Mouse (Mus musculus) spleen, postnatal 36 days (tissue): ENCODE measurements around the gene Ssbp3.

Experiments used
- DNase-seq, 2 experiments: peaks; one replicate each; pipeline ENCODE4 v3.0.0; 2022; ENCODE audit warnings: low spot score in 2 of 2, mixed read lengths in 1 of 2

Ssbp3 gene

DNA sequence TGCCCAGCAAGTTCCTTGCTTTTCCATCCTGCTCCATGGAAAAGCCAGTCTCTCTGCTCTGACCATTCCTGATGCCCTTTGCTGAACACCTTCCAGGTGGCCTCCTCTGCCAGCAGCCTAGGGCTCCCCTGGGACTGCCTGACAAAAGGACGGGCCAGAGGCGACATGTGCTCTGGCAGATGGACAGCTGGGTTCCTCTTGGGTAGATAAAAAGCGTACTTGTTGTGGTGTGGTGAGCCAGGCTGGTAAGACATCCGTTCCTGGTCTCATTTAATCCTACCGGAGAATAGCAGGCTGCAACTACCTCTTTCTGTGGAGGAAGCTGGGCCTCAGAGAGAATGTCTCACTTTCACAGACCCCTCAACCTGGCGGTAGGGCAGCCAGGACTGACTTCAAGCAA lies 185.5 kb downstream of the Ssbp3 start:
- DNase-seq, result no peak

- no peak for DNase-seq
Measured at GRCm38 (mm10) chr4:107096841-107097373, 186.4 kb downstream of the Ssbp3 start, which contains the start of gene Cdcp2. Gene Cdcp2, plus strand, starts transcription at chr4:107096891.

GRCm38 (mm10) chr4:107097871-107098270 lies 187.4 kb downstream of the Ssbp3 start:
- no peak for DNase-seq

DNA sequence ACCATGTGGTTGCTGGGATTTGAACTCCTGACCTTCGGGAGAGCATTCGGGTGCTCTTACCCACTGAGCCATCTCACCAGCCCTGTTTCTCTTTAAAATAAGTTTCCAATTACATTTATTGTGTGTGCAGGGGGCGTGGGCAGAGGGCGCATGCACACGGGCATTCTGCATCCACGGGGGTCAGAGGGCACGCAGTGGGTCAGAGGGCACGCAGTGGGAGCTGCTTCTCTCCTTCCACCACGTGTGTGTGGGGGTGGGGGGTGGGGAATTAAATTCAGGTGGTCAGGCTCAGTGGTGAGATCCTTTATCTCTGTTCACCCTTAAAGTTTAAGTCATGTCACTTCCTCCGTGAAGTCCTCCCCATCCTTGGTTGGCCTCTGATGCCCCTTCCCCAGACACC lies 187.9 kb downstream of the Ssbp3 start:
- DNase-seq, result no peak

DNA sequence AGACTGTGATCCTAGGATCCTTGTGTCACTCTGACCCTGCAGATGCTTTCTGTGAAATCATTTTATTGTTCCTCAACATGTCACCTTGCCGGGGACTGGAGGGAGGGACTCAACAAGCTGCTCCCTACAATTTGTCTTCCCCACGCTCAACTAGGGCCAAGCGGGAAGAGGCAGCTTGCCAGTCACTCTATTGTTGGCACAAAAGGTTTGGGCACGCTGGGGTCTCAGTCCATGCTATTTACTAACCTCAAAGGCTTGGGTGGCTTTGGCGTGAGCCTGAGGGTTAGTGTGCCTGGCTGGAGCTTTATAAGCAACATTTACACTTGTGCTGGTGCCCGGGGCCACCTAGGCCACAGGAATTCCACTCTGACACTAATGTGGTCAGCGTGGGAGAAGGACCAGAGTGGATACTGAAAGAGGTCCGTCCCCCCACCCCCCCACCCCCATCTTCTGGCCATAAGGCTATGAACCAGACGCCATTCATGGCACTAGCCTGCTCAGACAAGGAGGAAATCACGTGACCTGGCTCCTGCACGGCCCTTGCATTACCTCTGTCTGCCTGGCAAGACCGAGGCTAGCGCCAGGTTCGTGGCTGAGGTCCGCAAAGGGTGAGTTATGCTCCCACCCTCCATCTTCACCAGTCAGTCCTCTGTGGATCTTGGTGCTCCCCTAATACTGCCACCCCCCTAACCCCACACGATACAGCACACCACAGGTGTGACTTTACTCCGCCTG lies 188.5 kb downstream of the Ssbp3 start:
- no peak for DNase-seq
